Comparison of ENCODE assay signal across 8 mouse cellular contexts in the genomic region with DNA sequence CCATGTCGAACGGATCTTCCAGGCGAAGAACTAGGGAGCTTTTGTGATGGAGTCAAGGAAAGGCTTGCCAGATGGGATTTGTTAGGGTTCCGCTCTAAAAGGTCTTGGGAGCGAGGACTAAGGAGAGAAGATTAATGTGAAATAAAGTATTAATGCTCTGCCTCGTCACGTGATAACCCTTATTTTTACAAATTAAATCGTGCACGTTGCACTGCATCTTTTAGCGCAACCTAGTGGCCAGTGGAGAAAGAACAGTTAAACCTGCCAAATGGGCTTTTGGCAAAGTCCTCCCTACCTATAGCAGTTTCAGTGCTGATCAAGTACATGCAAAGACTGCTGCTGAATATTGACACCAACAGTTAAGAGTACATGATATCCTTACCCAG. TPM values are rescaled to one million over a fixed set of nuclear protein-coding genes. Genes with fewer than 3 reads are reported as not detected.
DNase-seq lines count a peak whose midpoint lies in the region; ATAC-seq and TF ChIP-seq lines count a peak whose summit lies in the region.

No protein-coding gene starts in this region.

- WGBS in heart, embryonic 12.5 days = 0% methylated on average over 10 of the region's 10 CpGs
- WGBS in liver, embryonic 15.5 days (ENCODE audit: insufficient replicate concordance) = under 1% methylated on average over 10 of the region's 10 CpGs
- 1% methylated on average over 10 of the region's 10 CpGs for WGBS in neural tube, embryonic 13.5 days

- no peaks in the 10 kb centered on the region for H3K27me3 ChIP-seq in heart, embryonic 12.5 days (replicated peaks)
- no peaks in the 10 kb centered on the region for H3K27me3 ChIP-seq in liver, embryonic 15.5 days
- H3K27me3 ChIP-seq in neural tube, embryonic 13.5 days = no peaks in the 10 kb centered on the region

- no peak for ATAC-seq in heart, embryonic 12.5 days (ENCODE audit: insufficient number of reproducible peaks, low FRiP score)
- no peak for ATAC-seq in liver, embryonic 15.5 days (ENCODE audit: insufficient read depth)
- peak; percentile 37 for ATAC-seq in neural tube, embryonic 13.5 days (ENCODE audit: low read depth)

- peak; percentile 65 to 77 for DNase-seq in CD8-positive naive resting alpha-beta T cell, adult 2 months (ENCODE audit: low read depth in 2 of 2, low spot score in 2 of 2)
- DNase-seq in adrenal gland, postnatal 25 days = peak; percentile 53
- peak; percentile 85 for DNase-seq in kidney, postnatal 14 days
- DNase-seq in telencephalon, adult 2 months (ENCODE audit: low read depth, low spot score) = peak; percentile 81

- no peaks in the 10 kb centered on the region for H3K36me3 ChIP-seq in heart, embryonic 12.5 days
- H3K36me3 ChIP-seq in liver, embryonic 15.5 days (replicated peaks) = no peaks in the 10 kb centered on the region
- H3K36me3 ChIP-seq in neural tube, embryonic 13.5 days = no peaks in the 10 kb centered on the region

- peak overlapping the region; percentile 100 for H3K27ac ChIP-seq in embryonic fibroblast, embryonic 13.5 days (ENCODE audit: insufficient read depth, low read length)
- peak overlapping the region; percentile 95 for H3K27ac ChIP-seq in heart, embryonic 12.5 days (ENCODE audit: poor library complexity, severe bottlenecking)
- H3K27ac ChIP-seq in liver, embryonic 15.5 days (replicated peaks) = peak overlapping the region; percentile 92
- H3K27ac ChIP-seq in neural tube, embryonic 13.5 days (replicated peaks) = peak overlapping the region; percentile 97

- H3K4me3 ChIP-seq in embryonic fibroblast, embryonic 13.5 days (ENCODE audit: insufficient read depth, low read length) = peak overlapping the region; percentile 94
- peak overlapping the region; percentile 62 for H3K4me3 ChIP-seq in heart, embryonic 12.5 days
- peak overlapping the region; percentile 91 for H3K4me3 ChIP-seq in liver, embryonic 15.5 days (replicated peaks)
- peak overlapping the region; percentile 68 for H3K4me3 ChIP-seq in neural tube, embryonic 13.5 days

- H3K4me1 ChIP-seq in embryonic fibroblast, embryonic 13.5 days (ENCODE audit: control insufficient read depth, insufficient read depth, low read length) = no peaks in the 10 kb centered on the region; the same call in 1 of the 2 replicates
- peaks cover 19% of the 10 kb centered on the region for H3K4me1 ChIP-seq in heart, embryonic 12.5 days (replicated peaks)
- H3K4me1 ChIP-seq in liver, embryonic 15.5 days (replicated peaks) = peaks cover 60% of the 10 kb centered on the region
- H3K4me1 ChIP-seq in neural tube, embryonic 13.5 days (replicated peaks) = peaks cover 36% of the 10 kb centered on the region

- TF ChIP-seq CTCF in embryonic fibroblast, embryonic 13.5 days (IDR thresholded peaks at IDR 0.05; ENCODE audit: borderline replicate concordance, insufficient read depth, low read length) = no peak

- H3K4me2 ChIP-seq in heart, embryonic 12.5 days = peak overlapping the region; percentile 68
- peak overlapping the region; percentile 87 for H3K4me2 ChIP-seq in liver, embryonic 15.5 days
- peak overlapping the region; percentile 60 for H3K4me2 ChIP-seq in neural tube, embryonic 13.5 days

- no peak for TF ChIP-seq POLR2A in embryonic fibroblast, embryonic 13.5 days (IDR thresholded peaks at IDR 0.05; ENCODE audit: low read depth, low read length)

- H3K9ac ChIP-seq in heart, embryonic 12.5 days = peak overlapping the region; percentile 77
- H3K9ac ChIP-seq in liver, embryonic 15.5 days = peak overlapping the region; percentile 71
- peak overlapping the region; percentile 87 for H3K9ac ChIP-seq in neural tube, embryonic 13.5 days

- no peaks in the 10 kb centered on the region for H3K9me3 ChIP-seq in heart, embryonic 12.5 days (replicated peaks)
- H3K9me3 ChIP-seq in liver, embryonic 15.5 days (replicated peaks) = no peaks in the 10 kb centered on the region
- H3K9me3 ChIP-seq in neural tube, embryonic 13.5 days = no peaks in the 10 kb centered on the region

RNA-seq across cellular contexts. Expression of a gene that starts 3.3 kb away (rescaled TPM):
- total RNA-seq in adrenal gland, postnatal 25 days (2021) = 46.0 and 51.3 TPM in 2 replicates
- 57.1 and 65.1 TPM in 2 replicates for polyA plus RNA-seq in embryonic fibroblast, embryonic 13.5 days (2011; ENCODE audit: insufficient read length, low read depth, missing spikeins)
- polyA plus RNA-seq in heart, embryonic 12.5 days (2016; fragmentation: Nextera tagmentation; extraction: Ambion mirVana) = 77.5 and 80.1 TPM in 2 replicates
- 51.9 and 54.5 TPM in 2 replicates for polyA plus RNA-seq in liver, embryonic 15.5 days (2015; fragmentation: Nextera tagmentation; extraction: Ambion mirVana)
- 33.4 and 37.7 TPM in 2 replicates for polyA plus RNA-seq in neural tube, embryonic 13.5 days (2015; fragmentation: Nextera tagmentation; extraction: Ambion mirVana)

RNA-seq across cellular contexts. Expression of a gene that starts 3.4 kb away (rescaled TPM):
- 150 and 155 TPM in 2 replicates for total RNA-seq in adrenal gland, postnatal 25 days (2021)
- polyA plus RNA-seq in embryonic fibroblast, embryonic 13.5 days (2011; ENCODE audit: insufficient read length, low read depth, missing spikeins) = 37.7 and 40.0 TPM in 2 replicates
- 9.2 and 9.4 TPM in 2 replicates for polyA plus RNA-seq in heart, embryonic 12.5 days (2016; fragmentation: Nextera tagmentation; extraction: Ambion mirVana)
- 5.5 and 5.6 TPM in 2 replicates for polyA plus RNA-seq in liver, embryonic 15.5 days (2015; fragmentation: Nextera tagmentation; extraction: Ambion mirVana)
- polyA plus RNA-seq in neural tube, embryonic 13.5 days (2015; fragmentation: Nextera tagmentation; extraction: Ambion mirVana) = 16.0 and 17.0 TPM in 2 replicates
